Mouse (Mus musculus): ENCODE measurements around the gene Gm17387. TPM values are rescaled to one million over a fixed set of nuclear protein-coding genes. Genes with fewer than 3 reads are reported as not detected.

The Gm17387 gene
- polyA plus RNA-seq, 1 experiment from 2014 or later, result not detected

GRCm38 (mm10) chr7:141041661-141042060 is 12.7 kb downstream of the Gm17387 start:
- ATAC-seq, result no peak
- H3K4me2 ChIP-seq (ENCODE audit: low read length), result no peak overlapping the region
- H3K27me3 ChIP-seq (ENCODE audit: control insufficient read depth, insufficient read depth, low read depth, low read length), result no peaks in the 10 kb centered on the region
- no peaks in the 10 kb centered on the region for H3K36me3 ChIP-seq (ENCODE audit: control insufficient read depth, insufficient read depth, low read length)
- H3K27ac ChIP-seq (ENCODE audit: low read length), result peak overlapping the region; percentile 53
- H3K9me3 ChIP-seq (replicated peaks; ENCODE audit: control insufficient read depth, low read length, poor library complexity, severe bottlenecking), result no peaks in the 10 kb centered on the region
- H3K4me1 ChIP-seq (ENCODE audit: control insufficient read depth, insufficient read depth, low read length), result no peaks in the 10 kb centered on the region
- 31% methylated on average over 5 of the region's 5 CpGs for WGBS
- no peak overlapping the region for H3K4me3 ChIP-seq (ENCODE audit: low read depth, low read length)
- H3K9ac ChIP-seq (ENCODE audit: low read depth, low read length), result no peak overlapping the region

- 51% methylated on average over 4 of the region's 4 CpGs for WGBS
- Histone ChIP-seq H3K4me1 (ENCODE audit: control insufficient read depth, insufficient read depth, low read length) (no peaks in the 10 kb centered on the region), H3K27ac (ENCODE audit: low read length) (no peak overlapping the region), H3K36me3 (ENCODE audit: control insufficient read depth, insufficient read depth, low read length) (no peaks in the 10 kb centered on the region), H3K4me3 (ENCODE audit: low read depth, low read length) (no peak overlapping the region), H3K9me3 (replicated peaks; ENCODE audit: control insufficient read depth, low read length, poor library complexity, severe bottlenecking) (no peaks in the 10 kb centered on the region), H3K27me3 (ENCODE audit: control insufficient read depth, insufficient read depth, low read depth, low read length) (no peaks in the 10 kb centered on the region), H3K4me2 (ENCODE audit: low read length) (no peak overlapping the region), H3K9ac (ENCODE audit: low read depth, low read length) (no peak overlapping the region)
- ATAC-seq, result no peak
These were observed 13.6 kb downstream of the Gm17387 start for GRCm38 (mm10) chr7:141042539-141042938.

- H3K4me1 ChIP-seq (ENCODE audit: control insufficient read depth, insufficient read depth, low read length), result peaks cover 5% of the 10 kb centered on the region
- H3K9ac ChIP-seq (ENCODE audit: low read depth, low read length), result no peak overlapping the region
- H3K9me3 ChIP-seq (replicated peaks; ENCODE audit: control insufficient read depth, low read length, poor library complexity, severe bottlenecking), result no peaks in the 10 kb centered on the region
- H3K4me2 ChIP-seq (ENCODE audit: low read length), result peak overlapping the region; percentile 61
- ATAC-seq, result no peak
- H3K36me3 ChIP-seq (ENCODE audit: control insufficient read depth, insufficient read depth, low read length), result no peaks in the 10 kb centered on the region
- H3K27ac ChIP-seq (ENCODE audit: low read length), result peak overlapping the region; percentile 61
- H3K4me3 ChIP-seq (ENCODE audit: low read depth, low read length), result 0 out of 2 replicates have a peak overlapping the region, but pooled peaks have one; percentile 30
- H3K27me3 ChIP-seq (ENCODE audit: control insufficient read depth, insufficient read depth, low read depth, low read length), result no peaks in the 10 kb centered on the region
- WGBS, result 73% methylated on average over 6 of the region's 6 CpGs
These were observed 18.1 kb downstream of the Gm17387 start for GRCm38 (mm10) chr7:141046931-141047580.

- Histone ChIP-seq H3K9me3 (replicated peaks; ENCODE audit: control insufficient read depth, low read length, poor library complexity, severe bottlenecking) (no peaks in the 10 kb centered on the region), H3K27me3 (ENCODE audit: control insufficient read depth, insufficient read depth, low read depth, low read length) (no peaks in the 10 kb centered on the region), H3K4me2 (ENCODE audit: low read length) (peak overlapping the region; percentile 61), H3K9ac (ENCODE audit: low read depth, low read length) (peak overlapping the region; percentile 47), H3K36me3 (ENCODE audit: control insufficient read depth, insufficient read depth, low read length) (no peaks in the 10 kb centered on the region), H3K27ac (ENCODE audit: low read length) (peak overlapping the region; percentile 73), H3K4me3 (ENCODE audit: low read depth, low read length) (peak overlapping the region; percentile 30), H3K4me1 (ENCODE audit: control insufficient read depth, insufficient read depth, low read length) (peaks cover 5% of the 10 kb centered on the region)
- ATAC-seq, result peak; percentile 87
- WGBS, result 6% methylated on average over 15 of the region's 19 CpGs
These were observed 18.8 kb downstream of the Gm17387 start for GRCm38 (mm10) chr7:141047581-141048225.

GRCm38 (mm10) chr7:141048226-141049218 is 19.6 kb downstream of the Gm17387 start:
- Histone ChIP-seq H3K4me1 (ENCODE audit: control insufficient read depth, insufficient read depth, low read length) (peaks cover 5% of the 10 kb centered on the region), H3K9me3 (replicated peaks; ENCODE audit: control insufficient read depth, low read length, poor library complexity, severe bottlenecking) (no peaks in the 10 kb centered on the region), H3K9ac (ENCODE audit: low read depth, low read length) (peak overlapping the region; percentile 47), H3K27me3 (ENCODE audit: control insufficient read depth, insufficient read depth, low read depth, low read length) (no peaks in the 10 kb centered on the region), H3K4me2 (ENCODE audit: low read length) (peak overlapping the region; percentile 61), H3K27ac (ENCODE audit: low read length) (peak overlapping the region; percentile 73), H3K4me3 (ENCODE audit: low read depth, low read length) (peak overlapping the region; percentile 30), H3K36me3 (ENCODE audit: control insufficient read depth, insufficient read depth, low read length) (no peaks in the 10 kb centered on the region)
- peak; percentile 95 for ATAC-seq
- 10% methylated on average over 21 of the region's 21 CpGs for WGBS

- 91% methylated on average over 2 of the region's 2 CpGs for WGBS
- H3K4me2 ChIP-seq (ENCODE audit: low read length), result no peak overlapping the region
- no peak for ATAC-seq
- H3K36me3 ChIP-seq (ENCODE audit: control insufficient read depth, insufficient read depth, low read length), result no peaks in the 10 kb centered on the region
- H3K9me3 ChIP-seq (replicated peaks; ENCODE audit: control insufficient read depth, low read length, poor library complexity, severe bottlenecking), result no peaks in the 10 kb centered on the region
- no peak overlapping the region for H3K9ac ChIP-seq (ENCODE audit: low read depth, low read length)
- no peaks in the 10 kb centered on the region for H3K27me3 ChIP-seq (ENCODE audit: control insufficient read depth, insufficient read depth, low read depth, low read length)
- H3K4me1 ChIP-seq (ENCODE audit: control insufficient read depth, insufficient read depth, low read length), result peaks cover 5% of the 10 kb centered on the region
- H3K4me3 ChIP-seq (ENCODE audit: low read depth, low read length), result no peak overlapping the region
- H3K27ac ChIP-seq (ENCODE audit: low read length), result no peak overlapping the region
These were observed 20.4 kb downstream of the Gm17387 start for GRCm38 (mm10) chr7:141049326-141049725.

GRCm38 (mm10) chr7:141051060-141051685 is 22.2 kb downstream of the Gm17387 start:
- 68% methylated on average over 17 of the region's 17 CpGs for WGBS

GRCm38 (mm10) chr7:141052016-141052415 is 23.1 kb downstream of the Gm17387 start:
- WGBS, result 91% methylated on average over 4 of the region's 4 CpGs
- Histone ChIP-seq H3K27ac (ENCODE audit: low read length) (no peak overlapping the region), H3K4me2 (ENCODE audit: low read length) (no peak overlapping the region), H3K4me3 (ENCODE audit: low read depth, low read length) (no peak overlapping the region), H3K9me3 (replicated peaks; ENCODE audit: control insufficient read depth, low read length, poor library complexity, severe bottlenecking) (no peaks in the 10 kb centered on the region), H3K9ac (ENCODE audit: low read depth, low read length) (no peak overlapping the region), H3K27me3 (ENCODE audit: control insufficient read depth, insufficient read depth, low read depth, low read length) (no peaks in the 10 kb centered on the region), H3K4me1 (ENCODE audit: control insufficient read depth, insufficient read depth, low read length) (peaks cover 5% of the 10 kb centered on the region), H3K36me3 (ENCODE audit: control insufficient read depth, insufficient read depth, low read length) (no peaks in the 10 kb centered on the region)
- no peak for ATAC-seq

More at GRCm38 (mm10) chr7:141051060-141051685, 22.2 kb downstream of the Gm17387 start:
- Histone ChIP-seq H3K27me3 (ENCODE audit: control insufficient read depth, insufficient read depth, low read depth, low read length) (no peaks in the 10 kb centered on the region), H3K4me3 (ENCODE audit: low read depth, low read length) (no peak overlapping the region), H3K36me3 (ENCODE audit: control insufficient read depth, insufficient read depth, low read length) (no peaks in the 10 kb centered on the region), H3K9ac (ENCODE audit: low read depth, low read length) (no peak overlapping the region), H3K4me2 (ENCODE audit: low read length) (no peak overlapping the region), H3K9me3 (replicated peaks; ENCODE audit: control insufficient read depth, low read length, poor library complexity, severe bottlenecking) (no peaks in the 10 kb centered on the region), H3K4me1 (ENCODE audit: control insufficient read depth, insufficient read depth, low read length) (peaks cover 5% of the 10 kb centered on the region), H3K27ac (ENCODE audit: low read length) (no peak overlapping the region)
- ATAC-seq, result no peak

Data from midbrain, embryonic 16.5 days (tissue).